Mouse (Mus musculus) hindbrain, embryonic 15.5 days (tissue): ENCODE data around the gene Ikzf1. TPM values are rescaled to one million over a fixed set of nuclear protein-coding genes. Genes with fewer than 3 reads are reported as not detected.

ENCODE experiments used
- ATAC-seq: fragments of 200-750 bp; cut with Nextera tagmentation; 2 replicates; pipeline ENCODE4 v1.8.0; 2017; ENCODE audit warnings: low read depth, moderate number of reproducible peaks, moderate TSS enrichment; ENCODE audit not compliant: low FRiP score
- H3K27ac ChIP-seq: fragments of 300-500 bp; sonication (generic); replicated peaks from 2 replicates; pipeline ENCODE4 v1.5.1; 2015; ENCODE audit warnings: mild to moderate bottlenecking, inconsistent platforms
- H3K27me3 ChIP-seq: fragments of 300-500 bp; sonication (generic); 2 replicates; pipeline ENCODE4 v1.6.1; 2015; ENCODE audit warnings: control low read depth, inconsistent platforms
- H3K36me3 ChIP-seq: fragments of 300-500 bp; sonication (generic); 2 replicates; pipeline ENCODE4 v1.6.1; 2015; ENCODE audit warnings: control low read depth, inconsistent platforms
- H3K4me1 ChIP-seq: fragments of 300-500 bp; sonication (generic); replicated peaks from 2 replicates; pipeline ENCODE4 v1.6.1; 2015; ENCODE audit warnings: control low read depth, inconsistent platforms
- H3K4me2 ChIP-seq: fragments of 300-500 bp; sonication (generic); 2 replicates; pipeline ENCODE4 v1.6.1; 2015; ENCODE audit warnings: moderate library complexity, mild to moderate bottlenecking, inconsistent platforms
- H3K4me3 ChIP-seq: fragments of 300-500 bp; sonication (generic); 2 replicates; pipeline ENCODE4 v1.5.1; 2015; ENCODE audit warnings: mild to moderate bottlenecking, inconsistent platforms
- H3K9ac ChIP-seq: fragments of 300-500 bp; sonication (generic); 2 replicates; pipeline ENCODE4 v1.6.1; 2015; ENCODE audit warnings: inconsistent platforms
- H3K9me3 ChIP-seq: fragments of 300-500 bp; sonication (generic); 2 replicates; pipeline ENCODE4 v1.6.1; 2016; ENCODE audit warnings: control low read depth, inconsistent platforms
- WGBS: fragments of 180-500 bp; shearing (Covaris S2); methylation state at CpG from one replicate; pipeline ENCODE4 v1.1.7; 2015; 5-methylcytosine and 5-hydroxymethylcytosine counted together
- polyA plus RNA-seq: library from polyadenylated mRNA; unstranded; fragments of >200 nt; fragmentation: Nextera tagmentation; extraction: Ambion mirVana; gene quantifications from 2 replicates; pipeline ENCODE4 v1.2.1, GENCODE M21; 2015

Ikzf1 gene
- polyA plus RNA-seq, 1 experiment from 2014 or later = 1.2 TPM

DNA sequence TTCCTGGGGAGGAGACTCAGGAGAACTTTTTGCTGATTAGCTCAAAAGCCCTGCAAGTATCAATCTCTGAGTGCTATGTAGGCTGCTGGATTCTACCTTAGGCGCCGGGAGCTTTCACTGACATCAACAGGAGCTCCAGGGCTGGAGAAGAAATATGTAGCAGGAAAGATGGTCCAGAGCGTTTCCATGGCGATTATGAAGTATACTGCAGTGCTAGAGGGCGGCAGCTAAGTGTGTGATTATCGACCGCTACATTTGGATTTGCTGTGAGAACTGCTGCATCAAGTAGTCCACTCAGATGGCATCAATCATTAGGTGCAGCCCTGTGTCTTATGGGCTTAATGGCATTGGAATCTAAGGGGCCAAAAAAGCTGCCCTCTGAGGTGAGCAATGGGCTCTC, 7.6 kb upstream of the Ikzf1 start:
- H3K9me3 ChIP-seq = no peaks in the 10 kb centered on the region
- no peak overlapping the region for H3K27ac ChIP-seq
- no peak; the same call in 1 of the 2 replicates for ATAC-seq
- no peak overlapping the region for H3K4me2 ChIP-seq
- no peak overlapping the region for H3K4me3 ChIP-seq
- WGBS = 76% methylated on average over 7 of the region's 7 CpGs
- H3K4me1 ChIP-seq = no peaks in the 10 kb centered on the region
- H3K27me3 ChIP-seq = no peaks in the 10 kb centered on the region
- H3K36me3 ChIP-seq = no peaks in the 10 kb centered on the region
- H3K9ac ChIP-seq = no peak overlapping the region

DNA sequence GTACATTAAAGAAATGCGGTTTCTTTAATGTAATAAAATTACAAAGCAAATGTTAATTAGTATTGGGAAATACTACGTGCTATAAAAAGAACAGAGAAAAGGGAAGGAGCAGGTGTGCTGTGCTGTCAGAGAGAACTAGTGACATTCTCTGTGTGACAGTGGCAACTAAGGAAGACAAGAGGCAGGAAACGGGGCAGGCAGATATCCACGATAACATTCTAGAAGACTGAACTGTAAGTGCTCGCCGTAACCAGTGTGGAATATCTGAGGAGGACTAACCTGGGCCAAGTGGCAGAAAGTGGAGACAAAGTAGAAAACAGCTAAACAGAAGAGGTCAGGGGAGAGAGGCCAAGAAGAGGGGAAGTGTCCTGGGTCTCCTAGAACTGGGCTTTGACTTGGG, 5.8 kb upstream of the Ikzf1 start:
- Histone ChIP-seq H3K4me2 (no peak overlapping the region), H3K36me3 (no peaks in the 10 kb centered on the region), H3K4me1 (no peaks in the 10 kb centered on the region), H3K27ac (no peak overlapping the region), H3K27me3 (peaks cover 9% of the 10 kb centered on the region), H3K9ac (no peak overlapping the region), H3K9me3 (no peaks in the 10 kb centered on the region), H3K4me3 (no peak overlapping the region)
- 77% methylated on average over 6 of the region's 6 CpGs for WGBS
- no peak for ATAC-seq

DNA sequence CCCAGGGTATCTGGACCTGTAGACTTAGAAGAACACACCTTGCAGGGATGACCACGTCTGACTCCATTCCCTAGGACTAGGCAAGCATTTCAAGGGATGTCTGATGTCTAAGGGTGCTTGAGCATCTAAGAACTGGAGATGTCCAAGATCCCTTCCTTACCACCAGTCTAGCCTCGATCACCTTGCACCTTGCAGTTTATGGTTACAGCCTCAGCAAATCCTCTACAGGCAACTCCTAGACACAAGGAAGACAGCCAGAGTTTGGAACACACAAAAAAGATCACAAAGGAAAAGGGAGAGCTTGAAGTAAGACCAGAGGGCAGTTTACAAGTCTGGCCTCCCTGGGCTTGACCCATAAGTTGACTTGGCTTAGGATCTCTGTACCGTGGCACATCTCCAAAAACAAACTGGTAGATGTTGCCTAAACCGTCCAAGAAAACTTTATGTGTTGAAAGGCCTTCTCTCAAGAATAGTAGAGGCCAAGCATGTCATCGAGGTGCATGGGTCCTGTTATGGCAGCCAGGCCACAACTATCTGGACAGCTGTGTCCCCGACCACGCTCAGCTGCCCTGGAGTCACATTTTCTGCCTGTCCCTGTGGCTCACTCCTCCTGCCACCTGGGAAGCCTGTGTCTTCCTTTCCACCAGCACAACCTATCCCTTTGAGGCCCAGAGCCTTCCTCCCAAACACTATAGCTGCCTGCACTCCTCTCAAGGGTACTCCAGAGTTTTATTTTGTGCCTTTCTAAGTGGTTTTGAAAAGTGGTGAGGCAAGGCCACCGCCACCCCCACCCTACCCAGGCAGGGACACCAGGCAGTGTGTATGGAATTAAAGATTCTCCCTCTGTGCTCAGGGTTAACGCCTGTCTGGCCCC, 510 bp upstream of the Ikzf1 start:
- H3K4me1 ChIP-seq = peaks cover 19% of the 10 kb centered on the region
- H3K9me3 ChIP-seq = no peaks in the 10 kb centered on the region
- no peak for ATAC-seq
- WGBS = 70% methylated on average over 9 of the region's 9 CpGs
- H3K27me3 ChIP-seq = peaks cover 43% of the 10 kb centered on the region
- H3K4me2 ChIP-seq = peak overlapping the region; percentile 100; the same call in 1 of the 2 replicates
- no peak overlapping the region for H3K27ac ChIP-seq
- no peak overlapping the region for H3K9ac ChIP-seq
- peak overlapping the region; percentile 64; the same call in 1 of the 2 replicates for H3K4me3 ChIP-seq
- no peaks in the 10 kb centered on the region for H3K36me3 ChIP-seq

DNA sequence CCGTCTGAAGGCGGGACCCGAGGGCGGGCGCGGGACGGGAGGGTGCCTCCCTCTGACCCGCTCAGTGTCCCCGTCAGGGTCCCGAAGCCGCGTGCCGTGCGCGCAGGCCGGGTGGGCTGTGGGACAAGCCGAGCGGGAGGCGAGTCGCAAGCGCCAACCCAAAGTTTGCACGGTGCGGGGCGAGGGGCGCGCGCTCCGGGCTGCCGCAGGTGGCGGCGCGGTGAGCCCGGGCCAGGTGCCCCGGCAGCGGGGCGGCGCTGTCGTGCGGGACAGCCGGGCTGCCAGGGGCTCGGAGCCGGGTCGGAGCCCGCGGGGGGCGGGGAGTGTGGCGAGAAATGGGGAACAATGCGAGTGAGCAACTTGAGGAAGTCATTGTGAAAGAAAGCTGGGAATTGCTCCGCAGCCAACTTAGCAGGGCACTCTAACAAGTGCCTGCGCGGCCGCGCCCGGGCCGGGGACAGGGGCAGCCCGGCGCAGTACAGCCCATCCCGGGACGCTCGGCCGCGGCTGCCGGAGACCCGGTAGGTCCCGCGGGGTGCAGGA, 1.1 kb downstream of the Ikzf1 start:
- peaks cover 48% of the 10 kb centered on the region for H3K27me3 ChIP-seq
- under 1% methylated on average over 66 of the region's 66 CpGs for whole genome bisulfite sequencing

DNA sequence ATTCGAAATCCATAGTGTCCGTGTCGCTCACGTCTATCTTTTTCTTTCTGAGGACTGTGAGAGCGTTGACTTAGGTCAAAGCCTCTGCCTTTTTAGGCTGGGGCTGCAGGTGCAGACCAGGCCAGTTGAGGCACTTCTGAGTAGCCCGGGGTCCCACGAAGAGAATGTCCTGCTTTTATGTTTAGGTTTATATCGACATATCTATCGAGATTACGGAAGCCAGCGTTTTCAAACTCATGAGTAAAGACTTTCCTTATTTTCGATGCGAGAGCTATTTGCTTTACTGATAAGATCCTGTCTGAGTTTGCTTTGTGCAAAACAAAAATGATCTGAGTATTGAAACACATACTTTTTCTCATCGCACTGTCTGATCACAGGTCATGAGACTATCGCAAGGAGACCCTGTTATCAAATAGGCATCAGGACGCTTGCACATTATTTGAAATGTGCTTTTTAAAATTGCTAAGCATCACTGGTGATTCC, 1.8 kb downstream of the Ikzf1 start:
- 14% methylated on average over 16 of the region's 16 CpGs for WGBS
- Histone ChIP-seq H3K4me1 (peaks cover 19% of the 10 kb centered on the region), H3K36me3 (no peaks in the 10 kb centered on the region), H3K27me3 (peaks cover 48% of the 10 kb centered on the region), H3K27ac (no peak overlapping the region), H3K4me3 (peak overlapping the region; percentile 64), H3K9me3 (no peaks in the 10 kb centered on the region), H3K4me2 (peak overlapping the region; percentile 100), H3K9ac (no peak overlapping the region)
- ATAC-seq = no peak

More for the DNA sequence above, 1.1 kb downstream of the Ikzf1 start:
- peak; percentile 76 for ATAC-seq
- Histone ChIP-seq H3K27ac (no peak overlapping the region), H3K4me1 (peaks cover 19% of the 10 kb centered on the region), H3K9me3 (no peaks in the 10 kb centered on the region), H3K4me2 (peak overlapping the region; percentile 100), H3K4me3 (peak overlapping the region; percentile 64), H3K36me3 (no peaks in the 10 kb centered on the region), H3K9ac (peak overlapping the region; percentile 40)

DNA sequence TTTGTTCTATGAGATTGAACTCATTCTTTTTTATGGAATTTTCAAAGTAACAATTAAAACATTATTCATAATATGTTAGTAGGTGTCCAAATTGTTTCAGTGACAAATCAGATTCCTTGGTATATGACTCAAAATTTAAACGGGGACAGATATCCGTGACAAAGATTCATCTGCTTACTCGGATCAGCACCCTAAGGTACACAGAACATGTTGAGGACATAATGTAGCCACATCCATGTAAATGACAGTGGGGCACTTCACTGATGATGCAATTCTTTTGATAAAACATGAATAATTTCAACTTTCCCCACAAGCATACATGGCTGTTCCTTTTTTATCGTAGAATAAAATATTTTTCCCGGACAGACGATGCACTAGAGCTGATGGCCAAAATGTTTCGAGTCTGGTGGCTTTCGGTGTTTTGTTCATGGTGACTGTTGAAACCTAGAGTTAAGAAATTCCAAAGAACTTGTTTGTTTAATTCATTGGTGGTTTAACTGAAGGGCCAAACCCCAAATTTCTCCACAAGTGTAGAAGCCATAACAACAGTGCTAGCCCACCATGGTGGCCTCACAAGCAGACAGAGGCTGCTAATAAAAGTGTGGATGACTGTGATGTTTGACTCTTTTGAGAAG, 2.9 kb downstream of the Ikzf1 start:
- no peak for ATAC-seq
- Histone ChIP-seq H3K4me3 (no peak overlapping the region), H3K27me3 (peaks cover 48% of the 10 kb centered on the region), H3K27ac (no peak overlapping the region), H3K9me3 (no peaks in the 10 kb centered on the region), H3K9ac (no peak overlapping the region), H3K36me3 (no peaks in the 10 kb centered on the region), H3K4me2 (no peak overlapping the region), H3K4me1 (peaks cover 19% of the 10 kb centered on the region)
- 93% methylated on average over 8 of the region's 8 CpGs for WGBS

DNA sequence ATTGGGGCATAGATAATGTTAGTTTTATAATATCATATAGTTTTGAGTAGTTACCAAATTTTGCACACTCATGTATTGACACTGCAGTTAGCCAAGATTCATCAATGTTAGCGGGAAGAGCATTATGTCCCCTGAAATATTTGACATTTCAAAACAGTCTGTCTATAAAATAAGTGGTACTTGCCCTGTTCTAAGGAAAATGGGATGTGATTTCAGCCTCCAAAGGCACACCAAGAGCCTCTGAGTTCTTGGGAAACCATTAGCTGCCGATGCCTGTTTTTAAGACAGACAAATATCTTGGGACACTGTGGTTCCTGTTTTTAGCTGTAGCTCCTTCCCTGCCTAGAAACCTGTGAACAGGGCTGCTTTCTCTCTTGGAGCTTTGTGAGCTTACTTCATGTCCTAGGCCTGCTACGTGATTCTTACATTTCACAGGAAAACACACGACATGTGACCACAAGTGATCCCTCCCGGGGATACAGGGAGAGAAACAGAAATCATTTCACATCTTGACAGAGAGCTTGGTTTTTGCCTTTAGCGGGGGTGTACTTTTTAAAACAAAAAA, 4.0 kb downstream of the Ikzf1 start:
- no peak overlapping the region for H3K4me3 ChIP-seq
- H3K27me3 ChIP-seq = peaks cover 41% of the 10 kb centered on the region
- H3K4me2 ChIP-seq = no peak overlapping the region
- H3K9me3 ChIP-seq = no peaks in the 10 kb centered on the region
- H3K4me1 ChIP-seq = peaks cover 19% of the 10 kb centered on the region
- no peak overlapping the region for H3K9ac ChIP-seq
- 84% methylated on average over 6 of the region's 6 CpGs for WGBS
- no peak for ATAC-seq
- H3K36me3 ChIP-seq = no peaks in the 10 kb centered on the region
- no peak overlapping the region for H3K27ac ChIP-seq

DNA sequence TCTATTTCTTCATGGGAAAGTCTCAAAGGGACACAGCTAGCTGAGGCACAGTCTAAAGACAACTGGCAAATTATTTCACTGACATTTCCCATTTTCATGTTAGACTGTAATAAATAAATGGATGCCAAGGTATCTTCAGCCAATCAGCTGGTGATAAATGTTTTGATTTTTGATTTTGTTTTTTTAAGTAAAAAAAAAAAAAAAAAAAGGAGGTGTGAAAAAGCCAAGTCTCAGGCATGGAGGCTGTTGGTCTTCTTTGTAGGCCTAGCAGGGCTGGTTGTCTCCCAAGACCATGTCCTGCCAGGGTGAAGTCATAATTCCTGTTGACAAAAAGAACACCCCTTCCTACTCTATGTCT, 4.9 kb downstream of the Ikzf1 start:
- no peak overlapping the region for H3K4me3 ChIP-seq
- H3K4me2 ChIP-seq = no peak overlapping the region
- peaks cover 19% of the 10 kb centered on the region for H3K4me1 ChIP-seq
- no peak overlapping the region for H3K9ac ChIP-seq
- H3K27ac ChIP-seq = no peak overlapping the region
- H3K36me3 ChIP-seq = no peaks in the 10 kb centered on the region
- peaks cover 32% of the 10 kb centered on the region for H3K27me3 ChIP-seq
- no peak for ATAC-seq
- H3K9me3 ChIP-seq = no peaks in the 10 kb centered on the region

DNA sequence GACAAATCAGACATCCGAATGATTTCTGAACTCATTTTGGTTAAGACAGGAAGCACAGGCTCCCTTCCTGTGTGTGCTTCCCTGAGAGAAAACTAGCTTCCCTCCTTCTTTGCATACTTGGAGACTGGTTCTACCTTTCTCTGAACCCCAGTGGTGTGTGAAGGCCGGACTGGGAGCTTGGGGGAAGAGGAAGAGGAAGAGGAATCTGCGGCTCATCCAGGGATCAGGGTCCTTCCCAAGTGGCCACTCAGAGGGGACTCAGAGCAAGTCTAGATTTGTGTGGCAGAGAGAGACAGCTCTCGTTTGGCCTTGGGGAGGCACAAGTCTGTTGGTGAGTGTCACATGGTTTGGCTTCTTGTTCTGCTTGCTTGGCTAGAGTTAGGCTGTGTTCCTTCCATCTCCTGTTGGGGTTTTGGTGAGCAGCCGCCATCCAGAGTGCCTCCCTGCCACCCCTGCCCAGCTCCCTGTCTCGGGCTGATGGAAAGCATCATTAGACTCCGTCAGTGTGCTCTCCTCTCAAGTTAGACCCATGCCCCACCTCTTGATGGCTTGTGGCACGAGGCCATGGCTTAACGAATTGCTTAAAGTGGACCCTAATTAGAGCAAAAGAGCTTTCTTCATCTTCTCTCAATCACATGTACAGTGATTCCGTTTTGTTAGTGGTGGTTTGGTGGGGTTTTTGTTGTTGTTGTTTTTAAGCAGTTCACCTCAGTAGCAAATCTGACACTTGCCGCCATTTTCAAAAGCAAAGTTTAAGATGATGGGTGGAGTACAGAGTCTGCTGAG, 5.4 kb downstream of the Ikzf1 start:
- peaks cover 17% of the 10 kb centered on the region for H3K4me1 ChIP-seq
- 81% methylated on average over 11 of the region's 11 CpGs for WGBS
- H3K4me3 ChIP-seq = no peak overlapping the region
- H3K27me3 ChIP-seq = peaks cover 28% of the 10 kb centered on the region
- no peak overlapping the region for H3K9ac ChIP-seq
- H3K36me3 ChIP-seq = no peaks in the 10 kb centered on the region
- no peak for ATAC-seq
- H3K9me3 ChIP-seq = no peaks in the 10 kb centered on the region
- H3K4me2 ChIP-seq = no peak overlapping the region
- no peak overlapping the region for H3K27ac ChIP-seq

DNA sequence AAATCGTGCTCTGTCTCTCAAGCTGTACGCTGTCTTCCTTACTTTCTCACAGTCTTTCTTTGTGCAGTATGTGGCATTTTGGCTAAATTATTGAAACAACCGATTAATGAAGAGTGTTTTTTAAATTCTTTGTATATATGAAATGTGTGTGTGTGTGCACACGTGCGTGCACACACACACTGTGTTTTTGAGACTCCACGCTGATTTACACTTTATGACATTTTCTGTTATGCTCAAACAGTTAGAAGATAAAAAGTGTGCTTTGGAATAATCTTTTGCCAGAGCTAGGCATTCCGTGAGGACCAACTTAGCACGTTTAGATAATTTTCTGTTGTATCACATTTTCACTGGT, 6.0 kb downstream of the Ikzf1 start:
- Histone ChIP-seq H3K27ac (no peak overlapping the region), H3K9me3 (no peaks in the 10 kb centered on the region), H3K4me2 (no peak overlapping the region), H3K4me1 (peaks cover 13% of the 10 kb centered on the region), H3K4me3 (no peak overlapping the region), H3K36me3 (no peaks in the 10 kb centered on the region), H3K9ac (no peak overlapping the region), H3K27me3 (peaks cover 22% of the 10 kb centered on the region)
- 94% methylated on average over 8 of the region's 8 CpGs for WGBS
- no peak for ATAC-seq

DNA sequence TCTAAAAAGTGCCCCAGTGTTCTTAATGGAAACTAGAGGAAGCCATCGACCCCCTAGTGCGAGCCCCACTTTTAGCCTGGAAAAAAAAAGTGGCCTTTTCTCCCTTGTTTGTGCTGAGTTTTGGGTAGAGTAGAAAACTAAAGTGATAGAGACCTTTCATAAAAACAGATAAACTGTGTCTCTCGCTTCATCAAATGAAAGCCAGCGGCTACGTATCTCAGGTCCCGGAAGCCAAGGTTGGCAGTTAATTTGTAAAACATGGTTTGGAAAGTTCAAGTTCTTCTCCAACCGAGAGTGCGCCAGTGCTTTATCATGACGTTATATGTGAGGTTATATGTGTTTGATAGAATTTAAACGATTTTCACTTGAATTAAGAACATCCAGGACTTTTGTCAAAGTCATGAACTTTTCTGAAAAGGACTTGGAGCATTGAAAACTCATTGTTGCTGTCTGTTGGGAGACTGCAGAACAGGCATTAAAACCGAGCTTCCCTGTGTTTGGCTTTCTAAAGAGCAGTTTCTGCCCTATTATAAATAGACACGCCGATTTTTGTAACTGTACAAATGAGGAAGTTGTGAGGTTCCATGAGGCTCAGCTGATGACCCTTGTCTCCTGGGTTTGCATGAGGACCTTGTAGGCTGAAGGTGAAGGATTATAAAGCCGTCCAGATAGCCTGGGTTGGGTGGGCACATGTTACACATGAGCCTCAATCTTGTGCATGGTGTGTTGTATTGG, 6.7 kb downstream of the Ikzf1 start:
- no peak overlapping the region for H3K27ac ChIP-seq
- ATAC-seq = no peak
- H3K4me1 ChIP-seq = peaks cover 6% of the 10 kb centered on the region
- H3K36me3 ChIP-seq = no peaks in the 10 kb centered on the region
- H3K9ac ChIP-seq = no peak overlapping the region
- H3K4me3 ChIP-seq = no peak overlapping the region
- H3K27me3 ChIP-seq = peaks cover 17% of the 10 kb centered on the region
- no peaks in the 10 kb centered on the region for H3K9me3 ChIP-seq
- 92% methylated on average over 14 of the region's 14 CpGs for WGBS
- H3K4me2 ChIP-seq = no peak overlapping the region
